Mouse (Mus musculus) stomach, postnatal 0 days (tissue): ENCODE data around the gene Cdc14a. TPM values are rescaled to one million over a fixed set of nuclear protein-coding genes. Genes with fewer than 3 reads are reported as not detected.

Experiments
- ATAC-seq: fragments of 200-750 bp; cut with Nextera tagmentation; 2 replicates; pipeline ENCODE4 v1.8.0; 2017; ENCODE audit not compliant: low FRiP score, low TSS enrichment
- DNase-seq: peaks from one replicate; pipeline ENCODE4 v3.0.0-alpha.2; 2016; ENCODE audit warnings: low spot score
- H3K27ac ChIP-seq: fragments of 300-500 bp; sonication (generic); replicated peaks from 2 replicates; pipeline ENCODE4 v1.5.1; 2014; ENCODE audit warnings: mild to moderate bottlenecking, control low read depth
- H3K27me3 ChIP-seq: fragments of 300-500 bp; sonication (generic); 2 replicates; pipeline ENCODE4 v1.6.1; 2014; ENCODE audit warnings: low read length; ENCODE audit not compliant: control insufficient read depth, insufficient read depth
- H3K36me3 ChIP-seq: fragments of 300-500 bp; sonication (generic); 2 replicates; pipeline ENCODE4 v1.6.1; 2014; ENCODE audit warnings: low read length, mixed read lengths; ENCODE audit not compliant: control insufficient read depth, insufficient read depth
- H3K4me1 ChIP-seq: fragments of 300-500 bp; sonication (generic); replicated peaks from 2 replicates; pipeline ENCODE4 v1.6.1; 2014; ENCODE audit warnings: antibody characterized with exemption; ENCODE audit not compliant: control insufficient read depth, insufficient read depth
- H3K4me2 ChIP-seq: fragments of 300-500 bp; sonication (generic); replicated peaks from 2 replicates; pipeline ENCODE4 v1.6.1; 2014; ENCODE audit warnings: low read depth, mild to moderate bottlenecking, control low read depth, moderate library complexity
- H3K4me3 ChIP-seq: fragments of 300-500 bp; sonication (generic); 2 replicates; pipeline ENCODE4 v1.5.1; 2014; ENCODE audit warnings: low read depth, low read length, control low read depth
- H3K9ac ChIP-seq: fragments of 300-500 bp; sonication (generic); 2 replicates; pipeline ENCODE4 v1.6.1; 2014; ENCODE audit warnings: mild to moderate bottlenecking, low read length, control low read depth, mixed read lengths
- H3K9me3 ChIP-seq: fragments of 300-500 bp; sonication (generic); 2 replicates; pipeline ENCODE4 v1.6.1; 2016; ENCODE audit warnings: low read length; ENCODE audit not compliant: control insufficient read depth
- CTCF ChIP-seq: IDR thresholded peaks from 2 replicates; pipeline ENCODE4 v1.5.1; 2016; ENCODE audit warnings: antibody characterized with exemption, low read depth, mild to moderate bottlenecking, moderate library complexity
- EP300 ChIP-seq: optimal IDR thresholded peaks from 2 replicates; pipeline ENCODE3; 2016; ENCODE audit warnings: antibody characterized with exemption
- WGBS: fragments of 180-500 bp; shearing (Covaris S2); extraction: QIAGEN DNeasy Blood & Tissue Kit; methylation state at CpG from one replicate; pipeline ENCODE4 v1.1.7; 2014; 5-methylcytosine and 5-hydroxymethylcytosine counted together
- polyA plus RNA-seq: library from polyadenylated mRNA; unstranded; fragments of >200 nt; fragmentation: Nextera tagmentation; extraction: Ambion mirVana; gene quantifications from 2 replicates; pipeline ENCODE4 v1.2.1, GENCODE M21; 2015

Gene Cdc14a
- polyA plus RNA-seq, 1 experiment from 2014 or later, result 4.6 TPM

GRCm38 (mm10) chr3:116310672-116311071 lies 113.2 kb downstream of the Cdc14a start:
- no peaks in the 10 kb centered on the region for H3K4me1 ChIP-seq
- peaks cover 2% of the 10 kb centered on the region; the same call in 1 of the 2 replicates for H3K36me3 ChIP-seq
- TF ChIP-seq EP300 (no peak), CTCF (no peak)
- no peaks in the 10 kb centered on the region for H3K9me3 ChIP-seq
- H3K4me3 ChIP-seq, result no peak overlapping the region
- H3K9ac ChIP-seq, result no peak overlapping the region
- no peak for DNase-seq
- no peak overlapping the region for H3K4me2 ChIP-seq
- H3K27ac ChIP-seq, result no peak overlapping the region
- ATAC-seq, result no peak
- H3K27me3 ChIP-seq, result no peaks in the 10 kb centered on the region
- 93% methylated on average over 4 of the region's 4 CpGs for WGBS

- peaks cover 2% of the 10 kb centered on the region; the same call in 1 of the 2 replicates for H3K36me3 ChIP-seq
- ATAC-seq (no peak), DNase-seq (no peak)
- H3K4me1 ChIP-seq, result no peaks in the 10 kb centered on the region
- no peak overlapping the region for H3K4me3 ChIP-seq
- no peak overlapping the region for H3K4me2 ChIP-seq
- no peak for TF ChIP-seq CTCF
- TF ChIP-seq EP300, result no peak
- no peaks in the 10 kb centered on the region for H3K27me3 ChIP-seq
- WGBS, result 85% methylated on average over 10 of the region's 10 CpGs
- H3K9me3 ChIP-seq, result no peaks in the 10 kb centered on the region
- H3K27ac ChIP-seq, result no peak overlapping the region
- H3K9ac ChIP-seq, result no peak overlapping the region
Observed at GRCm38 (mm10) chr3:116310033-116310432, 113.8 kb downstream of the Cdc14a start.

- H3K9ac ChIP-seq, result no peak overlapping the region
- H3K36me3 ChIP-seq, result no peaks in the 10 kb centered on the region
- ATAC-seq, result no peak
- no peak overlapping the region for H3K4me3 ChIP-seq
- TF ChIP-seq EP300 (no peak), CTCF (peak; percentile 38; the same call in 1 of the 2 replicates)
- no peak for DNase-seq
- no peaks in the 10 kb centered on the region for H3K4me1 ChIP-seq
- no peaks in the 10 kb centered on the region for H3K9me3 ChIP-seq
- WGBS, result 68% methylated on average over 18 of the region's 18 CpGs
- H3K27me3 ChIP-seq, result no peaks in the 10 kb centered on the region
- no peak overlapping the region for H3K4me2 ChIP-seq
- no peak overlapping the region for H3K27ac ChIP-seq
Observed at GRCm38 (mm10) chr3:116304800-116305753, 118.8 kb downstream of the Cdc14a start.

GRCm38 (mm10) chr3:116302581-116302980 lies 121.3 kb downstream of the Cdc14a start:
- no peak for DNase-seq

GRCm38 (mm10) chr3:116301754-116302153 lies 122.1 kb downstream of the Cdc14a start:
- no peak for DNase-seq
- H3K36me3 ChIP-seq, result no peaks in the 10 kb centered on the region
- no peak for TF ChIP-seq EP300
- no peak for TF ChIP-seq CTCF

More at GRCm38 (mm10) chr3:116302581-116302980, 121.3 kb downstream of the Cdc14a start:
- H3K27me3 ChIP-seq, result no peaks in the 10 kb centered on the region
- H3K4me3 ChIP-seq, result no peak overlapping the region
- H3K9ac ChIP-seq, result no peak overlapping the region
- H3K27ac ChIP-seq, result no peak overlapping the region
- no peaks in the 10 kb centered on the region for H3K4me1 ChIP-seq
- H3K4me2 ChIP-seq, result no peak overlapping the region
- H3K9me3 ChIP-seq, result no peaks in the 10 kb centered on the region
- WGBS, result 91% methylated on average over 7 of the region's 7 CpGs
- TF ChIP-seq EP300 (no peak), CTCF (no peak)
- no peaks in the 10 kb centered on the region for H3K36me3 ChIP-seq
- ATAC-seq, result no peak

GRCm38 (mm10) chr3:116298727-116299126 lies 125.1 kb downstream of the Cdc14a start:
- H3K27ac ChIP-seq, result no peak overlapping the region
- DNase-seq (no peak), ATAC-seq (no peak)
- H3K27me3 ChIP-seq, result no peaks in the 10 kb centered on the region
- no peak overlapping the region for H3K4me3 ChIP-seq
- no peak overlapping the region for H3K9ac ChIP-seq
- TF ChIP-seq CTCF (no peak), EP300 (no peak)
- no peaks in the 10 kb centered on the region for H3K9me3 ChIP-seq
- WGBS, result 73% methylated on average over 10 of the region's 10 CpGs
- H3K36me3 ChIP-seq, result peaks cover 1% of the 10 kb centered on the region; the same call in 1 of the 2 replicates
- no peaks in the 10 kb centered on the region for H3K4me1 ChIP-seq
- H3K4me2 ChIP-seq, result no peak overlapping the region

More at GRCm38 (mm10) chr3:116301754-116302153, 122.1 kb downstream of the Cdc14a start:
- no peak for ATAC-seq
- no peak overlapping the region for H3K4me2 ChIP-seq
- H3K4me3 ChIP-seq, result no peak overlapping the region
- no peak overlapping the region for H3K9ac ChIP-seq
- no peaks in the 10 kb centered on the region for H3K9me3 ChIP-seq
- 47% methylated on average over 6 of the region's 6 CpGs for WGBS
- H3K4me1 ChIP-seq, result no peaks in the 10 kb centered on the region
- H3K27ac ChIP-seq, result no peak overlapping the region
- H3K27me3 ChIP-seq, result no peaks in the 10 kb centered on the region
